Mouse (Mus musculus) urinary bladder, postnatal 36 days (tissue): ENCODE results near the gene Tmem44.

Experiments used
- DNase-seq, 2 experiments: peaks; one replicate each; pipeline ENCODE4 v3.0.0; 2022; ENCODE audit warnings: low spot score in 2 of 2, mixed read lengths in 1 of 2

Tmem44 gene

DNA sequence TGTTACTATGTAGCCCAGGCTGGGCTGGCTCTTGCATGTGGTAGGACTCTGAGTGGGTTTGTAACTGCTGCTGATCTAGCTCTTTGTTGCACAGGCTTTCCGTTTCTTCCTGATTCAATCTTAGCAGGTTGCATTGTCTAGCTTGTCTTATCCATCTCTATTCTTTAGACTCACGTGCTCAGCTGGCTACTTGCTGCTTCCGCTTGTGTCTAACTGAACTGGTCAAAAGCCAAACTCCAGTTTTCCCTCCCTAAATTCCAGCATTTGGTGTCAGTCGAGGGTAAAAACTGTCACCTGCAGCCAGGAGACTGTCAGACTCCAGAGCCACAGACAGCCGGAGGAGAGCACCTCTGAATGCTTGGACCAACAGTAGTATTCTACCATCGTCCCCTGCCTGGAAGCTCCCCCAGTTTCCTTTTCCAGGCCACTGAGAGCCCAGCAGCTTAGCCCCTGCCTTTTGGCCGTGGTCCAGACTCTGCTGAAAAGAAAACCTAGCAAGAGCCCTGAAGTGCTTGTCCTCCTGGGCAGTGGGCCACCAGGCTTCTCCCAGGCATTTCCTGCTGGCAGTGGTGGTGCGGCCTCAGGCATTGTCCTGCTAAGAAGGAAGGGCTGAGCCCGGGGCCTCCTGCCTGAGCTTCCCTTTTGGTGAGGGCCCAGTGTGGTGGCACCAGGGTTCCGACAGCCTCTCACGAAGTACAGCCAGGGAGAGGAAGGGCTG lies 2.1 kb upstream of the Tmem44 start:
- peak in 1 of 2 experiments; percentile 67 for DNase-seq

DNA sequence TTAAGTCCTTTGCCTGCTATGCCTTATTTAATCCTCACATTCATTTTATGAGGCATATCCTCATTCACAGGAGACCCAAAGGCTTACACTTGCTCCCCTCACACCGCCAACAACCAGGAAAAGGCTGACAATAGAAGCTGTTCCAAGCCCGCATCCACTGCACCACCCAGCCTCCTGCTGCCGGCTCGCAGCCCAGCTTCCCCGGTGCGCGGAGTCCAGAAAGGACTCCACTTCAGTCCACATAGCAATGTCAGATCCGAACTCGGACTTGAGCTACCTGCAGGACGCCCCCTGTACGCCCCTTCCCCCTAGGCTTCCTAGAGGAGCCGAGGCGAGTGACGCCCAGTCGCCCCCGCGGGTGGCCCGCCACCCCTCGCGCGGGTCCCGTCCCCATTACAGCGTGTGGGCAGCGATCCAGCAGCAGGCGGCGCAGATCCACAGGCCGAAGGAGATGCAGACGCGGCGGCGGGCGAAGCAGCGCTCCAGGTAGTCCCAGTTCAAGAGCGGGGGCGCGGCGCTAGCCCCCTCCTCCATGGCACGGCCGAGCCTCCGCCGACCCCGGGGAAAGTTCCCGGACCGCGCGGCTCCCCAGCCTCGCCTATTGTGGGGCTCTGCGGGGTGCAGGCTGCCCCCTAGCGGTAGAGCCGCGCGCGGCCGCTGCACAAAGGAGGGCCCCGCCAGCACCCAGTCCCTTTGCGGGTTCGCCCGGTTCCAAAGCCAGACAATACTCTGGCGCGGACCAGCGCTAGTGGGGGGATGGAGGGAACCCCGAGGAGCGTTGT lies 485 bp downstream of the Tmem44 start:
- DNase-seq, result peak; percentile 64 to 71

GRCm38 (mm10) chr16:30549516-30549915 lies 1.1 kb downstream of the Tmem44 start:
- DNase-seq, result no peak

DNA sequence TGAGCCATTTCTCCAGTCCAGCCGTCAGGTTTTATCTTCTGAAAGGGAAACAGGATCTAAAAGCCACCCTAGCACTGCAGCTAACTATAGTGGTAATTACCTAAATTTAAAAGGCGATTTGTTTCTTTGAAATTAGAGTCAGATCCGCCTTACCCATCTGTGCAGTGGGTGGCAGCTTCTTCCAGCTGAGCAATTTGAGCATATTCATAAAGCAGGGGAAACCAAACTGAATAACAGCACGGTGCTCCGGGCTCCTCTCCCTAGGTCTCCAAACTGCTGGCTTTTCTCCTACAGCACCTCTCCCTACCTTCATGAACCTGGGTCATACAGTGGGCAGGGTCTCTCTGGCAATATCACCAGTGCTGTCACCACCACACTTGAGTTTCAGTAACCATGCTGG lies 2.4 kb downstream of the Tmem44 start:
- DNase-seq, result no peak

GRCm38 (mm10) chr16:30544693-30545092 lies 5.9 kb downstream of the Tmem44 start:
- DNase-seq, result no peak

DNA sequence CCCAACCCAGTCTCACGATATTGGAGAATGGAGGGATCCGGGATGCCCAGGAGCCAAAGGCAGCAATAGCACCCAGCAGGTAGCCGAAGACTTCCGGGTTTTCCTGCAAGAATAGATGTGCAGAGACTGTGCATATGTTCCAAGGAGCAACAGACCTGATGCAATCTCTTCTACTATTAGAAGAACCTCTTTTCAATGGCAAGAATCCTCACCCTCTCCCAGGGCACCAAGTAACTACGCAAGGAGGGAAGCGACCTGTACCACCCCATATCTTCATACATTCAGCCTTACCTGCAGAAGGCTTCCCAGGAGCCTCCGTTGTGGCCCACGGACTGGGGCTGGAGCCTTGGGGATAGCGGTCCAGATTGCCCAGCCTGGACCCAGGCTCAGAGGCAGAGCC lies 7.3 kb downstream of the Tmem44 start:
- no peak for DNase-seq

DNA sequence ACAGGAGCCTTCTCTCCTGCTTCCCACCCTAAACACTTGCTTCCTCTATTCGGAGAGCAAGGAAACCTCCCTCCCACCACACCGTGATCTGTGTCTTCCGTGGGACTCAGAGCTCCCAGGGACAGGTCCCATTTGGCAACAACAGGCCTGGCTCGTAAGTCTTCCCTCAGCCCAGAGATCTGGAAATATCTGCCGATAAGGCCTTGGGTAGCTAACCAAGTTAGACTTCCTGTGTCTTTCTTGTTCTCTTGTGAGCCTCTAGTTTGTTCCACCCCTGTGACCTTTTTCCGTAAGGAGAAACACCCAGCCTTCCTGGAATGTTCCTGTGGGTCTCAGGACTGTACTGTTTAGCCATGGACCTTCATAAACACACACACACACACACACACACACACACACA lies 7.8 kb downstream of the Tmem44 start:
- DNase-seq, result no peak

DNA sequence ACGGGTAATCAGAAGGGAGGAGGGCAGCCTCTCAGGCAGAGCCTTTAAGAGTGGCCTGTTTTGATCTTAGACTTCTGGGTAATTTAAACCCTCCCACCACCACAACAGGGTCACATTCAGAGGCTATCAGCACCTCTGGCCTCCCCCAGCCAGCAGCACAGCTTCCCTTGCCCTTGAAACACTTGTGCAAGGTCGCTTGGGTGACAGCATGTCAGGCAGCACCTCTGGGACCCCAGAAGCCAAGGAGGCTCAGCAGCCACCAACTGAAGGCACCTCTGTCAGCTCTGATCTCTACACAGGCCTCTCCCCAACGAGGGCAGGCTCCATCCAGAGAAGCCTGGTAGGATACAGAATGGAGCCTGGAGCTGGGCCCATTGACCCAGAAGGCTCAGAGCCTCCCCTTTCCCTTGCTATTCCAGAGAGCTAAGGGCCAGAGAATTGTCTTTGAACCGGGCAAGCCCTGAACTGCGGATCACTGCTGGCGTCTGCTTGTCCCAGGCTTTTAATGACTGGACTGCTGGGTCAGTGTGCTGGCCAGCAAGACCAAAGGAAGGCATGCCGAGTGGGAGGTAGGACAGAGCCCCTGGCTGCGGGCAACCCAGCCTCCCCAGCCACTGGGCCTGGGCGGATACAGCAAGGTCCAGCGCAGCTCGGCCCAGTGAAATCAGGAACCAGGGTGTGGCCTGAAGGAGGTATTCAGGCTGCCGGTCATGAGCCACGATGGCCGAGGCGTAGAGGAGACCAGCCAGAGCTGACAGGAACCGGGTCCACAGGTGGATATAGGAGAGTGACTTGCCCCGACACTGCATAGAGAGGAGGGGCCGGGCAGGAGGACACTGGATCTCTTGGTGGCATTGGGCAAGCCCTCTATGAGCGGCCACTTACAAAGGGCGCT lies 10.3 kb downstream of the Tmem44 start:
- no peak for DNase-seq

DNA sequence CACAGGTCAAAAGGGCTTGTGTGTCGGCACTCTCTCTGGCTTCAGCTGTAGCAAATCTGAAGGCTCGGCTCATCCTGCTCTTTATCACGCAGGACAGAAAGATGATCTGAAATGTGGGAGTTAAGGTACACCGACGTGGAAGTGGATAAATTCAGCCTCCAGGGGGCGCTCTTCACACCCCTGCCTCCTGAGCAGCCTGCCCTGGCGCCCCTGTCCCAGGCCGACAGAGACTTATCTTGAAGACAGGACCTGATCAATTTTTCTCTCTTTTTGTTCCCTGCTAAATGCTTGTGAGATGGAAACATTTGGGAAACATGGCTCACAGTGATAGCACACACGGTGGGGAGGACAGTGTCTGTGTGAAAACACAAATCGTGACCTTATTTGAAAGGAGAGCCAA lies 11.2 kb downstream of the Tmem44 start:
- no peak for DNase-seq

DNA sequence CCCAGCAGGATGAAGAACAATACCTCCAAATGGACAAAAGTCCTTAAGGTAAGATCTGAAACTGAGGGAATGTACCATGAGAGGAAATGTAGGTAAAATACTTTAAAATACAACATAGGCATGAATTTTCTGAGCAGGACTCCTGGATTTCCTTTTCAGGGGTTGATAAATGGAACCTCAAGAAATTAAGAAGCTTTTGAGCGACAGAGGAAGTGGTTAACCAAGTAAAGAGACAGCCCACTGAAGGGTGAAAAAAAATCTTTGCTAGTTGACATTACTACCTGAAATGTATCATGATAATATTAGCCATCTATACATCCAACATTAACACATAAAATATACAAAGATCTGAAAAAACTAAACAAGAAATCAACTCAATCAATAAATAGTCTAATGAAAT lies 15.6 kb downstream of the Tmem44 start:
- no peak for DNase-seq

DNA sequence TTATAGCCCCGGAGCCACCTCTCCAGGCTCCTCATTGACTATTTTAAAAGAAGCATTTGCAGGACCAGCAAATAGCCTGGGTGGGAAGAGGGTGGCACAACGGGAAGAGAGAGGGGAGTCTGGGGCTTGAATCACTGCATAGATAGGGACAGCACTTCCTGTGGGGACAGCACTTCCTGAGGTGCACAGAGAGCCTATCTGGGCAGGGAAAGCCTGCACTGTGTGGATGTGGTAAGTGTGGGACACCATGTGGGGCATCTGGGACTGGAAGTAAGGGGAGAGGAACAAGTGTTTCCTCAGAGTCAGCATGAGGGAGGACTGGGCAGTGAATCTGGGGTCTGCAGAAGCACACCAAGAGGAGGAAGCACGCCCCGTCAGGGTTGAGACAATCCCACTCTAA lies 17.1 kb downstream of the Tmem44 start:
- no peak for DNase-seq

DNA sequence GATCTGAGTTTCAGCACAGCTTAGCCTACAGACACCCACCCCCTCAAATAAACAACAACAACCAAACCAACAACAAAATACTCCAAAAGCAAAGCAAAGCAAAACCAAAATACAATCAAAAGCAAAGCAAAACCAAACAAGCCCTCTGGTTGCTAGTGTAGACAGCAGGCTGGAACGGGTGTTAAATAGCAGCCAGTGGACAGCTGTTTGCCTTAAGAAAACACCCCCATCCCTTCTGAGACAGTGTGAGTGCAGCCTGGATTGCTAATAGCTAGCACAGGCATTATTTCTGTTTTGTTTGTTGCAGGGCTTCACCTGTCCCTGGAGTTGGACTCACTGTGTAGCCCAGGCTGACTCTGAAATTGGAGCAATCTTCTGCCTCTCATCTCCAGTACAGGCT lies 17.7 kb downstream of the Tmem44 start:
- DNase-seq, result no peak

- no peak for DNase-seq
These were observed 18.8 kb downstream of the Tmem44 start for GRCm38 (mm10) chr16:30531761-30532406.

DNA sequence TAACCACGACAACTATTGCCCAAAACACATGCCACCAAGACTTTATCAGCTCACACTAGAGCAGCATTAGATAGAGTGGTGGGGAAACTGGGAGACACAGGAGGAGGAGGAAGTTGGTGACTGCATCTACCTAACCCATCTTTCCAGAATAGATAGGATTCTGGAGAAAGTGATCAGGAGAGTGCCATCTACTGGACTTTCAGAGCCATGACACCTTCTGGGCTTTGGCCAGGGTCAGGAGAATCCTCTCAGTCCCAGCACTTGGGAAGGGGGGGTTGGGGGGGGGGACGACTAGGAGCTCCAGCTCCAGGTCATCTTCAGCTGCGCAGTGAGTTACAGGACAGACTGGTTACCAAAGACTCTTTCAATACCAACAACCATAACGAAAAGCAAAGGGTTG lies 19.8 kb downstream of the Tmem44 start:
- DNase-seq, result no peak

DNA sequence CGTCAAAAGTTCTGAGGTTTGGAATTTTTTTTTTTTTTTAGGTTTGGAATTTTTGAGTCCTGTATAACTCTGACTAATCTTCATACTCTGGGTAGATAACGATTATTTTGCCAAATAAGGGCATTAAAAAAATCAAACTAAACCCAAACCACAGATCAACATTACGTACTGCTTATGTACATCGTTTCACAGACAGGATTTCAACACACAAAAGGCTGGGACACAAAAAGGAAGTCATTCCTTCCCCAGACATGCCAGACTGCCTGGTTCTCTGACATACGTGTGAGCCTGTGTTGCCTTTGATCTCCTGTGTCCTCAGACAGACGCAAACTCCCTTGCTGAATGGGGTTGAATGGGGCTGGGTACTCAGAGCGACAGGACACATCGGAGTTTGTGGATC lies 22.3 kb downstream of the Tmem44 start:
- DNase-seq, result no peak

GRCm38 (mm10) chr16:30527889-30528288 lies 22.8 kb downstream of the Tmem44 start:
- DNase-seq, result no peak

GRCm38 (mm10) chr16:30525756-30526155 lies 24.9 kb downstream of the Tmem44 start:
- peak in 1 of 2 experiments; percentile 60 for DNase-seq

- DNase-seq, result no peak
These were observed 26.2 kb downstream of the Tmem44 start for GRCm38 (mm10) chr16:30524481-30524880.

DNA sequence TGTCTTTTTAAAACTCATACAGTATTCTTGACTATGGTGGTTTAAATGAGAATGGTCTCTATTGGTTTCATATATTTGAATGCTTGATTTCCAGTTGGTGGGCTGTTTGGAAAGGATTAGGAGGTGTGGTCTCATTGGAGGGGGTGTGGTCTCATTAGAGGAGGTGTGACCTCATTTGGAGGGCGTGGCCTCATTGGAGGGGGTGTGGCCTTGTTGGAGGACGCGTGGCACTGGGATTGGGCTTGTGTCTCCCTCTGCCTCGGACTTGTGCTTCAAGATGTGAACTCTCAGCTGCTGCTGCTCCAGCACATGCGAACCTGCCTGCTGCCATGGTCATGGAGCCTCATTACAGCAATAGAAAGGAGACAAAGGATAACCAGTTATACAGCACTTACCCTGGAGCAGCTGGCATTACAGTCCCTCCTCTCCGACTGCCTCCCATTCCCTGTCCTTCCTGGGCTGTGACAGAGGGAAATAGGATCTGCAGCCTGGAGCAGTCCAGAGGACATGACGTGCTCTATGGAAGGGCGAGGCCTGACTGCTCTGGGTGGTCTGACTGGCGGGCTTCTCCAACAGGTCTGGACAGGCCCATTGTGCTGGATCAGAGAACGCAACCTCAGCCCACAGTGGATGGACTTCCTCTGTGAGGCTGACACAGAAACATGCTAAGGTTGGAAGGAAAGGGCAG lies 28.2 kb downstream of the Tmem44 start:
- no peak for DNase-seq

- DNase-seq, result no peak
These were observed 29.5 kb downstream of the Tmem44 start for GRCm38 (mm10) chr16:30521147-30521546.

DNA sequence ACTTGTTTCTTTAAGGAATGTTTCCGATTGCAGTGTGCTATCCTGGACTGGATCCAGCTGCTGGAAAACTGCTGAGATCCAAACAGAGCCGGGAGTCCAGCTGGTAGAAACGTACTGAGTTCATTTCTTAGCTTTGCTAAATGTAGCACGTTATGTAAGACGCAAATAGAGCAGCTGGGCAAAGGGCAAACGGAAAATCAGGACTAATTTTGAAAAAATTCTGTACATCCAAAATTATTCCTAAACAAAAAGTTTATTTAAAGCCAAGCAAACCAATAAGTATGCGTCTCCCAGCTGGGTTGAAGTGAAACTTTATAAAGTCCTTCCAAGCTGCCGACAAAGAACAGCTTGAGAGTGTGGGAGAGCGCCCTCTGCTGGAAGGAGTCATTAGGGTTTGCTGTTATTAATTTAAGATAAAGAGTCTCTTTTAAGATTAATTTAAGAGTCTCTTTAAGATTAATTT lies 30.2 kb downstream of the Tmem44 start:
- peak; percentile 69 to 80 for DNase-seq
